Mouse (Mus musculus): ENCODE results near the gene Fbxl3. TPM values are rescaled to one million over a fixed set of nuclear protein-coding genes. Genes with fewer than 3 reads are reported as not detected.

Fbxl3 gene
- total RNA-seq, 2 experiments from 2014 or later: 22.4 to 31.8 TPM

- peak; percentile 76 for ATAC-seq (replicated peaks; ENCODE audit: low FRiP score, low TSS enrichment, poor library complexity, severe bottlenecking)
Observed at GRCm38 (mm10) chr14:103086671-103087324, 12.6 kb downstream of the Fbxl3 start.

GRCm38 (mm10) chr14:103085840-103086533 is 13.4 kb downstream of the Fbxl3 start:
- ATAC-seq (replicated peaks; ENCODE audit: low FRiP score, low TSS enrichment, poor library complexity, severe bottlenecking): peak; percentile 74

GRCm38 (mm10) chr14:103079209-103079977 is 20.0 kb downstream of the Fbxl3 start:
- no peak for ATAC-seq (replicated peaks; ENCODE audit: low FRiP score, low TSS enrichment, poor library complexity, severe bottlenecking)

- no peak for ATAC-seq (replicated peaks; ENCODE audit: low FRiP score, low TSS enrichment, poor library complexity, severe bottlenecking)
Observed at GRCm38 (mm10) chr14:103078006-103078912, 21.1 kb downstream of the Fbxl3 start.

GRCm38 (mm10) chr14:103077272-103078005 is 21.9 kb downstream of the Fbxl3 start:
- peak; percentile 77 for ATAC-seq (replicated peaks; ENCODE audit: low FRiP score, low TSS enrichment, poor library complexity, severe bottlenecking)

- no peak for ATAC-seq (replicated peaks; ENCODE audit: low FRiP score, low TSS enrichment, poor library complexity, severe bottlenecking)
Observed at GRCm38 (mm10) chr14:103075166-103075565, 24.2 kb downstream of the Fbxl3 start.

- ATAC-seq (replicated peaks; ENCODE audit: low FRiP score, low TSS enrichment, poor library complexity, severe bottlenecking): no peak
Observed at GRCm38 (mm10) chr14:103073825-103074224, 25.5 kb downstream of the Fbxl3 start.

GRCm38 (mm10) chr14:103072731-103073130 is 26.6 kb downstream of the Fbxl3 start:
- no peak for ATAC-seq (replicated peaks; ENCODE audit: low FRiP score, low TSS enrichment, poor library complexity, severe bottlenecking)

- no peak for ATAC-seq (replicated peaks; ENCODE audit: low FRiP score, low TSS enrichment, poor library complexity, severe bottlenecking)
Observed at GRCm38 (mm10) chr14:103071471-103071870, 27.9 kb downstream of the Fbxl3 start.

GRCm38 (mm10) chr14:103070790-103071189 is 28.6 kb downstream of the Fbxl3 start:
- ATAC-seq (replicated peaks; ENCODE audit: low FRiP score, low TSS enrichment, poor library complexity, severe bottlenecking): peak; percentile 19; the same call in 1 of the 2 replicates

GRCm38 (mm10) chr14:103069864-103070611 is 29.3 kb downstream of the Fbxl3 start, which contains the start of gene Cln5:
Cln5 (plus strand) TSS chr14:103070216.
- ATAC-seq (replicated peaks; ENCODE audit: low FRiP score, low TSS enrichment, poor library complexity, severe bottlenecking): peak; percentile 88

- peak; percentile 30 for ATAC-seq (replicated peaks; ENCODE audit: low FRiP score, low TSS enrichment, poor library complexity, severe bottlenecking)
Observed at GRCm38 (mm10) chr14:103069465-103069863, 29.9 kb downstream of the Fbxl3 start.

GRCm38 (mm10) chr14:103065294-103066167 is 33.8 kb downstream of the Fbxl3 start:
- peak; percentile 40 for ATAC-seq (replicated peaks; ENCODE audit: low FRiP score, low TSS enrichment, poor library complexity, severe bottlenecking)

- ATAC-seq (replicated peaks; ENCODE audit: low FRiP score, low TSS enrichment, poor library complexity, severe bottlenecking): no peak
Observed at GRCm38 (mm10) chr14:103059495-103059894, 39.9 kb downstream of the Fbxl3 start.

GRCm38 (mm10) chr14:103058998-103059397 is 40.4 kb downstream of the Fbxl3 start:
- 0 out of 2 replicates have a peak, but pooled peaks have one; percentile 18 for ATAC-seq (replicated peaks; ENCODE audit: low FRiP score, low TSS enrichment, poor library complexity, severe bottlenecking)

GRCm38 (mm10) chr14:103056601-103057000 is 42.8 kb downstream of the Fbxl3 start:
- no peak for ATAC-seq (replicated peaks; ENCODE audit: low FRiP score, low TSS enrichment, poor library complexity, severe bottlenecking)

GRCm38 (mm10) chr14:103054731-103055130 is 44.6 kb downstream of the Fbxl3 start:
- no peak for ATAC-seq (replicated peaks; ENCODE audit: low FRiP score, low TSS enrichment, poor library complexity, severe bottlenecking)
